Mouse (Mus musculus): ENCODE results near the gene Mrpl12. TPM values are rescaled to one million over a fixed set of nuclear protein-coding genes. Genes with fewer than 3 reads are reported as not detected.

The Mrpl12 gene
- polyA plus RNA-seq, 1 experiment = 96.3 TPM

DNA sequence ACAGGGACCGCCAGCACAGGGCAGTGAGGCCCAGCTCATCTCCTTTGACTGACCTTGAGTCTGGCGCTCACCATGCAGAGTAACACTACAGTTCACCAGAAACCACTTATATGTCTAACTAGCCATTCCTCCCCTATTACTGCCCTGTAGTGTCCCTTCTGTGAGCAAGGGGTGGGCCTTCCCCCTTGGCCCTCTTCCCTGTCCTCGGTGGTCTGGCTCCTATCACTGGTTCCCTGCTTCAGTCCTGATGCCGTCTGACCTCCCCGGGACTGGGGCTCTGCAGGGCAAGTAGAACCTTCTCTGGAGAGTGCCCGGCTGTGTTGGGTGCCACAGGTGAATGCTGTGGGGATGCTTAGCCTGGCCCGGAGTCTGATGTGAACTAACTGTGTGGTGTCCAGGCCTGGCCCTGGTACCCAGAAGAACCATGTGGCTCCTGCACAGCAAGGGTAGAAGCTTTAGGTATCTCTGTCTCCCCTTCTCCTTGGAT, 922 bp upstream of the Mrpl12 start:
- no peak for TF ChIP-seq POLR2A (IDR thresholded peaks at IDR 0.05; ENCODE audit: borderline replicate concordance, extremely low read depth, insufficient read depth, insufficient read length, poor library complexity, severe bottlenecking)
- TF ChIP-seq CTCF (IDR thresholded peaks at IDR 0.05; ENCODE audit: borderline replicate concordance, extremely low read depth, insufficient read depth, insufficient read length) = no peak
- DNase-seq (ENCODE audit: low read depth) = no peak

- no peak for DNase-seq (ENCODE audit: low read depth)
- TF ChIP-seq POLR2A (IDR thresholded peaks at IDR 0.05; ENCODE audit: borderline replicate concordance, extremely low read depth, insufficient read depth, insufficient read length, poor library complexity, severe bottlenecking) = no peak
- no peak for TF ChIP-seq CTCF (IDR thresholded peaks at IDR 0.05; ENCODE audit: borderline replicate concordance, extremely low read depth, insufficient read depth, insufficient read length)
Observed at GRCm38 (mm10) chr11:120485251-120485650, 838 bp downstream of the Mrpl12 start.

GRCm38 (mm10) chr11:120488516-120488915, 4.1 kb downstream of the Mrpl12 start:
- DNase-seq (ENCODE audit: low read depth) = no peak
- TF ChIP-seq POLR2A (IDR thresholded peaks at IDR 0.05; ENCODE audit: borderline replicate concordance, extremely low read depth, insufficient read depth, insufficient read length, poor library complexity, severe bottlenecking) (no peak), CTCF (IDR thresholded peaks at IDR 0.05; ENCODE audit: borderline replicate concordance, extremely low read depth, insufficient read depth, insufficient read length) (no peak)

DNA sequence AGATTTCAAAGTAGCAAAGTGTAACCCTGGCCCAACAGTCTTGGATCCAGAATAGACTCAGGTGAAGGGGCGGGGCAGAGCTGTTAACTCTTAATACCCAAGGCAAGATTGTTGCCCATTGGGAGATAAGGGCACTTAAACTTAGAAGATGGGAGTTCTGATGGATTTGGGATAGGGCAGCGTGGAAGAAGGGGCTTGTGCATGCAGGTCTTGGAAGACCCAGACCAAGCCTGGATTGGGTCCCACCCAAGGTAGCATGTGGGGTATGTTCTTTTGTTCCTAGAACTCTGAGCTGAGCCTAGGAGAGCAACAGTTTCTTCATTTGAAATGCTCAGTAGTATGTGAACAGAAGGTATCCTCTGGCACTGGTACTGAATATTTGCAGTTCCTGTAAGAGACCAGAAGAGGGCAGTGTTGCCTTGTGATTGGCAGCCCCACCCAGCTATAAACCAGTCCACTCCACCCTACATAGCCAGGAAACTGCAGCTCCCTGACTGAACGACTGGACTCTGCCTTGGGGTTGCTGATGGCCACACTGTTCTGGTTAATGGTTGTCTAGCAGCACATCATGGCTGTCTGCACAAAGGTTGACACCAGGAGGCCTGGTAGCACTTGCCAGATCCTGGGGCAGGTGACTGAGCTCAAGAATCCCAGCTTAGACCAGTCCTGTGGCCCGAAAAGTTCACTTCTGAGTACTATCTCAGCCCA, 4.8 kb downstream of the Mrpl12 start:
- peak; percentile 91 for DNase-seq (ENCODE audit: low read depth)
- no peak for TF ChIP-seq POLR2A (IDR thresholded peaks at IDR 0.05; ENCODE audit: borderline replicate concordance, extremely low read depth, insufficient read depth, insufficient read length, poor library complexity, severe bottlenecking)
- peak; percentile 88 for TF ChIP-seq CTCF (IDR thresholded peaks at IDR 0.05; ENCODE audit: borderline replicate concordance, extremely low read depth, insufficient read depth, insufficient read length)

DNA sequence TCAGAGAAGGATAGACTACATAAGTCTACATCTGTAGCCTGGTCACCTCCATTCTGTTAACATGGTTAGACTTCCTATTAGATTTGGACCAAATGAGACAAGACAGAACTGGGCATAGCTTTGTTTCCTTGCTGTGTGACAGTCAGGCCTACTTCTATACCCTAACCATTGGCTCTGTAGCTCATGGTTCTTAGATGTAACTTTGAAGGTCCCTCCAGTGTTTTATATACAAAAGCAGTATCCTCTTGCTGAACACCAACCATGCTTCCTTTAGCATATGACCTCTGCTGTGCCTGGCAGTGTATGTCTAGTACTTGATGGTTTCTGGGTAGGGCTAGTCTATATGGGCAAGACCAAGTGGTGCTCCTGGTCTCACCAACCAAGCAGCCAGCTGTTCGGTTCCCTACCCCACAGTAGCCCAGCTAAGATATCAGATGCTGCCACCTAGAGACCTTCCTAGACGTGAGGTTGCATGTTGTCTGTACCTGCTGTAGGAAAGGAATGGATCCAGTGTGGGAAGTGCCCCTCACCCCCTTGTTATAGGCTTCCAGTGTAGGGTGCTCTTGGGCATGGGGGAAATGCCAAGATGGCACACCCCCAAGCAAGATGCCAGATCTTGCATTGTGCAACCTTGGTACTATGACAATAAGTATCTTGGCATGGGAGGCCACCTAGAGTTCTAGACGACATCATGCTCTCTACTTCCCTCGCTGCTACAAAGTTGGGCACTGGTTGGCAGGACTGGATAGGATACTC, 6.1 kb downstream of the Mrpl12 start:
- no peak for DNase-seq (ENCODE audit: low read depth)

DNA sequence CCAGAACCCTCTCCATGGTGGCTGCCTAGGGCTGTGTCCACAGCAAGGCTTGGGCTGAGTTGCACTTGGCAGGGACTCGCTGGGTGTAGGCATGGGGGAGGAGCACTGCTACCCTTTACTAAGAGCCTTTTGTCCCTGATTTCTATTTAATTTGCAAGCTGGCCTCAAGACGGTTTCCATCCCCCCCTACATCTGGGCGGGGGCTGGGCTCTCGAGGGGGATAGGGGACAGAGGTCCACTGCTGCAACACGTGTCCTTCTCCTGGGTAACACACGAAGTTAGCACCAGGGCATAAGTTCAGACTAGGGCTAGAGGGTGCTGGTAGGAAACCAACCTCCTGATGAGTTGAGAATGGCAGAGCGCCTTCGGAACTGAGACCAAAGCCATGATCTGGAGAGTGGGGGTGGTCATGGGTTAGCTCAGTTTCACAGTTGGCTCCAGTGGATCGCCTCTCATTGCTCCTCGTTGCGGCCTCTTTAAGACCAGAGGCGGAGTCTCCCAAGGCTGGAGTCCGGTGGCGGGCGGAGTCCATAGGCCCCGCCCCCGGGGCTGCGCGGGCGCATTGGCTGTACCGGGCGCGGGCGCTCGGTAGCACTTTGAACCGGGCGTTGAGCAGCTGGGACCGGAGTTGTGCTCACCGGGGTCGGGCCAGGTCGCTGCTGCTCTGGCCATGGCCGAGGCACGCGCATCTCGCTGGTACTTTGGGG, 7.1 kb downstream of the Mrpl12 start, which contains the start of gene Slc25a10:
Gene Slc25a10, plus strand, starts transcription at position 524 of the 707 bp plus-strand sequence.
- no peak for TF ChIP-seq CTCF (IDR thresholded peaks at IDR 0.05; ENCODE audit: borderline replicate concordance, extremely low read depth, insufficient read depth, insufficient read length)
- TF ChIP-seq POLR2A (IDR thresholded peaks at IDR 0.05; ENCODE audit: borderline replicate concordance, extremely low read depth, insufficient read depth, insufficient read length, poor library complexity, severe bottlenecking) = peak; percentile 36; the same call in 1 of the 2 replicates
- DNase-seq (ENCODE audit: low read depth) = peak; percentile 93

More for the DNA sequence above, 6.1 kb downstream of the Mrpl12 start:
- no peak for TF ChIP-seq POLR2A (IDR thresholded peaks at IDR 0.05; ENCODE audit: borderline replicate concordance, extremely low read depth, insufficient read depth, insufficient read length, poor library complexity, severe bottlenecking)
- no peak for TF ChIP-seq CTCF (IDR thresholded peaks at IDR 0.05; ENCODE audit: borderline replicate concordance, extremely low read depth, insufficient read depth, insufficient read length)

DNA sequence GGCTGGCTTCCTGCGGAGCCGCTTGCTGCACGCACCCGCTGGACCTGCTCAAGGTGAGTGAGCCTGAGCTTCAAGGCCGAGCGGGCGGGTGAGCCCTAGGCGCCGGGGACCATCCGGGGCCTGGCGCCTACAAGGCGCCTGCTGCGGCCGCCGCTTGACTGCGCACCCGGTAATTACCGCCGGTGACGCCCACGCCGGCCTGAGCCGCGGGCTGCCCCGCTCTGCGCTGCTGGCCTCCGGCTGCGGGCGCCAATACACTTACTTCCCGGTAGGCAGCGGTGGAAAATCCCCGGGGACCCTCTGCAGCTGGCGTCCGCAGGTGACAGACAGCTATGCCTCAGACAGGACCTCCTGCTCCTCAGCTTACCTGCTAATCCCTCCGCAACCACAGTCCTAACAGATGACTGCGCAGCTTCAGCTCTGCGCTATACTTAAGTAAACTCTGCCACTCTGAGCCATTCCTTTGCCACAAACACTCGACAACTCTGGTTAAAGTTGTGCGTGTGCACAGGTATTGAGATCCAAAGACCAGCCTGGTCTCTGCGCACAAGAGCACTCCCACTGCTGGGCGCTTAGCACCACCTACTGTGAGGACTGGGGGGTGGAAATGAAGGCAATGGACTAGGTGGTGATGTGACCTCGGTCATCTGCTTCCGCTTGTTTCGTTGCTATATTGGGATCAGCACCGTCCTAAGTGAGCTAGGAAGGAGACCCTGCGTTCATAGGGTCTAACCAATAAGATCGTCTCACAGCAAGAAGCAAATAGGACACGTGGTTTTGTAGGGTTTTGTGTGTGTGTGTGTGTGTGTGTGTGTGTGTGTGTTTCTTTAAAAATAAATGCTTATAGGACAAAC, 7.8 kb downstream of the Mrpl12 start:
- TF ChIP-seq CTCF (IDR thresholded peaks at IDR 0.05; ENCODE audit: borderline replicate concordance, extremely low read depth, insufficient read depth, insufficient read length) (no peak), POLR2A (IDR thresholded peaks at IDR 0.05; ENCODE audit: borderline replicate concordance, extremely low read depth, insufficient read depth, insufficient read length, poor library complexity, severe bottlenecking) (no peak)
- DNase-seq (ENCODE audit: low read depth) = peak; percentile 69

DNA sequence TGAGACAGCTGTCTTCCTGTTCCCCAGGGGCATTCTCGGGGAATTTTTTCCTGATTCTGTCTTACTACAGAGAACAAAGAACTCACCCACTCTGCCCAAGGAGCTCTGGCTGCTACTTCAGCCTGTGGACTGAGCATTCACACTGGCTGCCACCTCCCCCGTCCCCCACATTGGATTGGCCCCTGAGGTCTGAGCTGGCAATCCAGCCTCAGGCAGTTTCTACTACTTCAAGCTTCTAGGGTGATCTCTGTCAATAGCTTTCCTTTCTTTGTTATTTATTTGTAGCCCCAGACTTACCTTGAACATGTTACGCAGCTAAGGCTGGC, 8.4 kb downstream of the Mrpl12 start:
- DNase-seq (ENCODE audit: low read depth) = no peak

GRCm38 (mm10) chr11:120493351-120493750, 8.9 kb downstream of the Mrpl12 start:
- TF ChIP-seq POLR2A (IDR thresholded peaks at IDR 0.05; ENCODE audit: borderline replicate concordance, extremely low read depth, insufficient read depth, insufficient read length, poor library complexity, severe bottlenecking) = no peak
- no peak for TF ChIP-seq CTCF (IDR thresholded peaks at IDR 0.05; ENCODE audit: borderline replicate concordance, extremely low read depth, insufficient read depth, insufficient read length)
- no peak for DNase-seq (ENCODE audit: low read depth)

More for the DNA sequence above, 8.4 kb downstream of the Mrpl12 start:
- TF ChIP-seq CTCF (IDR thresholded peaks at IDR 0.05; ENCODE audit: borderline replicate concordance, extremely low read depth, insufficient read depth, insufficient read length) (no peak), POLR2A (IDR thresholded peaks at IDR 0.05; ENCODE audit: borderline replicate concordance, extremely low read depth, insufficient read depth, insufficient read length, poor library complexity, severe bottlenecking) (no peak)

DNA sequence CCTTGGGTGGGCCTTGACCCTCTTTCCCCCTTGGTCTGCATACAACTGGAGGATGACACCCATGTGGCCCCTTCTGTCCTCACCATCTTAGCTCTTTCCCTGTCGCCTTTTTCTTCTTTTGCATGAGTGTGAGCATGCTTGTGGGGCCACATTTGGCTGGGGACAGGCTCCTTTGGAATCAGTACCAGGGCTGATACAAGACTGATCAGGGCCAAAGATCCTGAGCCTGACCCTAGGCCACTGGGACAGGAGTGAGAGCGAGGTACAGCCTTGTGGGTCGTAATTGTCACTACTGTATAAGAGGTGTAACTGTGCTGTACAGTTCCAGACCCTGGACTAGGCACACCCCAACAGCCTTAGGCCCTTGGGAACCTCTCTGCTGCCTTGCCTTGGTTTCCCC, 9.5 kb downstream of the Mrpl12 start:
- TF ChIP-seq POLR2A (IDR thresholded peaks at IDR 0.05; ENCODE audit: borderline replicate concordance, extremely low read depth, insufficient read depth, insufficient read length, poor library complexity, severe bottlenecking) (no peak), CTCF (IDR thresholded peaks at IDR 0.05; ENCODE audit: borderline replicate concordance, extremely low read depth, insufficient read depth, insufficient read length) (no peak)
- no peak for DNase-seq (ENCODE audit: low read depth)
